Mouse (Mus musculus) C2C12 (cell line): Measurements from ENCODE around the gene Pik3r5.

Experiments
- CEBPB ChIP-seq: IDR thresholded peaks from one replicate; pipeline ENCODE4 v1.6.1; 2011; ENCODE audit warnings: low read depth, mild to moderate bottlenecking, control low read depth, moderate library complexity
- CTCF ChIP-seq: IDR thresholded peaks from one replicate; pipeline ENCODE4 v1.5.1; 2011; ENCODE audit not compliant: control insufficient read depth, insufficient read depth, insufficient read length
- MAX ChIP-seq: IDR thresholded peaks from one replicate; pipeline ENCODE4 v1.6.1; 2011; ENCODE audit warnings: mild to moderate bottlenecking, control low read depth

- no peak for TF ChIP-seq CTCF
- TF ChIP-seq MAX = no peak
- no peak for TF ChIP-seq CEBPB
Observed at GRCm38 (mm10) chr11:68395546-68395945, 36.4 kb upstream of the Pik3r5 start.
